Mouse (Mus musculus): ENCODE measurements around the gene Cd28. TPM values are rescaled to one million over a fixed set of nuclear protein-coding genes. Genes with fewer than 3 reads are reported as not detected.

Cd28 gene
- polyA plus RNA-seq, 2 experiments = 0.24 to 0.25 TPM

DNA sequence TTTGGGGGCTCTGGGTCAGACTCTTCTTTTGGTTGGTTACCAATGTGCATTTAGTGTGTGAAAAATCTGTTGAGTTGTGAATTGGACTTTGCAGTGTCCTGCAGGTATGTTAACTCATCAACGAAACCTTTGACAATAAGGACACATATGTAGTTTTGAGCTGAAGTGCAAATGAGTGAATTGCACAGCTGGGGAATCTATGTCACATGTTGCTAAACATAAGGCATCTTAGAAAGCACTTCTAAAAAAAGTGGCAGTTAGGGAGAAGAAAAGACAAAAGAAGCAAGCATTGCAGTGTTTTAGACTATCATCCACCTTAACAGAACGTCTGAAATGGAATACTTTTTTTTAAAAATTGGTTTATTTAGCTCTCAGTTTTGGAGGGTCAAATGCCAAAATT is 104.4 kb downstream of the Cd28 start:
- Histone ChIP-seq H3K9me3 (ENCODE audit: control insufficient read depth, low read length) (no peaks in the 10 kb centered on the region), H3K27me3 (ENCODE audit: control insufficient read depth, insufficient read depth, low read length) (no peaks in the 10 kb centered on the region), H3K9ac (ENCODE audit: low read depth, low read length, severe bottlenecking) (no peak overlapping the region), H3K27ac (replicated peaks; ENCODE audit: low read depth, low read length) (no peak overlapping the region), H3K4me1 (ENCODE audit: control insufficient read depth, insufficient read depth, low read length) (no peaks in the 10 kb centered on the region), H3K36me3 (ENCODE audit: control insufficient read depth, insufficient read depth, low read length) (no peaks in the 10 kb centered on the region), H3K4me3 (replicated peaks; ENCODE audit: low read length) (no peak overlapping the region), H3K4me2 (replicated peaks; ENCODE audit: low read depth, low read length, severe bottlenecking) (no peak overlapping the region)
- DNase-seq (ENCODE audit: low spot score) = no peak
- 77% methylated on average over 2 of the region's 2 CpGs for WGBS
- no peak for TF ChIP-seq POLR2A (IDR thresholded peaks at IDR 0.05; ENCODE audit: borderline replicate concordance, extremely low read depth, insufficient read depth, insufficient read length)
- no peak for ATAC-seq (ENCODE audit: low FRiP score, low read depth)

DNA sequence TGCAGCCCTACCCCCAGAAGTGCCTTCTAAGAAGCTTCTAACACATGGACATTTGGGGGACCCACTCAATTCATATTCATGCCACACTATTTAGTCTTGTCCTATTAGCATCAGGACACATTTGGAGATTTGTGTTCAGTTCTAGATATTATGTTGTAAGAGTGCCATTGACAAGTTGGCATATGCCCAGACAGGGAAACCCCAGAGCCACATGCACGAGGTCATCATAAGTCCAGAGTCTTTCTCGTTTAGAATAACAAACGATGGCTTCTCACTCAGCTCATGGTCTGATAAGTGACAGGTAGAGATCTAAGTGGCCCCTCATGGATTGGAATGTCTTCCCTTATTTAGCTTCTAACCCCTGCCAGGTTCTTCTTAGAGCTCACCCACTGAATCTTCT is 105.0 kb downstream of the Cd28 start:
- no peak for DNase-seq (ENCODE audit: low spot score)
- no peak overlapping the region for H3K4me2 ChIP-seq (replicated peaks; ENCODE audit: low read depth, low read length, severe bottlenecking)
- H3K4me1 ChIP-seq (ENCODE audit: control insufficient read depth, insufficient read depth, low read length) = no peaks in the 10 kb centered on the region
- no peaks in the 10 kb centered on the region for H3K36me3 ChIP-seq (ENCODE audit: control insufficient read depth, insufficient read depth, low read length)
- no peak for ATAC-seq (ENCODE audit: low FRiP score, low read depth)
- TF ChIP-seq POLR2A (IDR thresholded peaks at IDR 0.05; ENCODE audit: borderline replicate concordance, extremely low read depth, insufficient read depth, insufficient read length) = no peak
- H3K4me3 ChIP-seq (replicated peaks; ENCODE audit: low read length) = no peak overlapping the region
- no peaks in the 10 kb centered on the region for H3K9me3 ChIP-seq (ENCODE audit: control insufficient read depth, low read length)
- H3K27ac ChIP-seq (replicated peaks; ENCODE audit: low read depth, low read length) = no peak overlapping the region
- no peak overlapping the region for H3K9ac ChIP-seq (ENCODE audit: low read depth, low read length, severe bottlenecking)
- WGBS = 79% methylated on average over 3 of the region's 3 CpGs
- H3K27me3 ChIP-seq (ENCODE audit: control insufficient read depth, insufficient read depth, low read length) = no peaks in the 10 kb centered on the region

Other genes starting within 250 kb of the Cd28 start
- gene Raph1, start 149.7 kb upstream of the Cd28 start, polyA plus RNA-seq (2012; rRNA removed) = 25.6 and 26.5 TPM in 2 replicates
- 23.1 and 30.4 TPM in 2 replicates for gene Raph1, start 149.7 kb upstream of the Cd28 start, polyA plus RNA-seq (2014; fragmentation: Nextera tagmentation; extraction: Ambion mirVana)
- gene Ctla4, start 170.2 kb downstream of the Cd28 start, polyA plus RNA-seq (2012; rRNA removed) = 0.26 and 0.33 TPM in 2 replicates
- gene Ctla4, start 170.2 kb downstream of the Cd28 start, polyA plus RNA-seq (2014; fragmentation: Nextera tagmentation; extraction: Ambion mirVana) = 0.34 and 0.40 TPM in 2 replicates

All from limb, embryonic 14.5 days (tissue).